Mouse (Mus musculus) spleen, adult 18-20 months (tissue): ENCODE results near the gene Sept1.
"Not testable (repeated sequence)": the region's sequence is repeated elsewhere in the genome, so short reads cannot be mapped to it uniquely, and the experiment has no call there.

Experiments
- DNase-seq, 2 experiments: peaks; one replicate each; pipeline ENCODE4 v3.0.0; 2022; ENCODE audit warnings: mixed read lengths in 2 of 2

The Sept1 gene

GRCm38 (mm10) chr7:127253821-127254769 is 21.2 kb upstream of the Sept1 start:
- DNase-seq = peak; percentile 92

GRCm38 (mm10) chr7:127253341-127253740 is 20.4 kb upstream of the Sept1 start:
- DNase-seq = no peak

- DNase-seq = peak in 1 of 2 experiments; percentile 35
Observed at GRCm38 (mm10) chr7:127252414-127252813, 19.5 kb upstream of the Sept1 start.

DNA sequence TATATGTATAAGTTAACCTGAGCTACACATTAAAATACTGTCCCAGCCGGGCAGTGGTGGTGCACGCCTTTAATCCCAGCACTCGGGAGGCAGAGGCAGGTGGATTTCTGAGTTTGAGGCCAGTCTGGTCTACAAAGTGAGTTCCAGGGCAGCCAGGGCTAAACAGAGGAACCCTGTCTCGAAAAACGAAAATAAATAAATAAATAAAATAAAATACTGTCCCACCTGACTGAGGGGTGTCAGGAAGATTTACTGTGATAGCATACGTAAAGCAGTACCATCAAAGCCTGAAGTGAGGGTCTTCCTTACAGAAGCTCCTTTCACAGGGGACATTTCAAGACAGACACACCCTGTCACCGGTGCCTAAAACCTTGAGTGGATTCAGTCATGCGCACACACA is 17.6 kb upstream of the Sept1 start:
- not testable (repeated sequence) for DNase-seq

DNA sequence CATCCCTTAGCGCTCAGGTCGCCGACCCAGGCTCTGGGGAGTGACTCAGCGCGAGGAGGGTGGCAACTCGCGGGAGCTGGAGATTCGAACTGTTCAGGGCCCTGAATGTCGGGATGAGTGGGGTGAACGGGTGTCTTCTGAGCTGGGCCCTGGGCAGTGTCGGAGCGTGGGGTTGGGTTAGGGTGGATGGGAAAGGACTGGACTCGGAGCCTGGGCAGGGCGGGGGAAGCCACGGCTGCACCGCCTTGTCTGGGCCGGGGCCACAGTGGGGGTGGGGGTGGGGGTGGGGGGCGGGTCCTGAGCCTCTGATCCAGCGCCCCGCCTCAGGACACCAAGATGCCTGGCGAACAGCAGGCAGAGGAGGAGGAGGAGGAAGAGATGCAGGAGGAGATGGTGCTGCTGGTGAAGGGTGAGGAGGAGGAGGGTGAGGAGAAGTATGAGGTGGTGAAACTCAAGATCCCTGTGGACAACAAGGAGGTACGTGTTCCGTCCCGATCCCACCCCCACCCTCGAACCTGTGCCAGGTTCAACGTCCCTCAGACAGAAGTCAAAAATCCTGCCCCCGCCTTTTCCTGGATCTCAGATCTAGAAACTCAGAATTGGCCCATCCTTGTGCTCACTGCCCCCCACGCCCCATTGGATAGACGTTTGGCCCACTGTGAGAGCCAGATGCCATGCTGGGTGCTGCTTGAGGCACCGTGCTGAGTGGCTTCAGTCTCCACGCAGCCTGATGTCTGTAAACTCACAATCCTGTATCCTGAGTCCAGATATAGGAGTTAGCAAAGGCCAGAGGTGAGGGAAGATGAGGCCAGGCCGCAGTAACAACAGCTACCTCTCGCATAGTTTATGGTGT is 12.0 kb upstream of the Sept1 start:
- no peak for DNase-seq

- DNase-seq = peak; percentile 92 to 96
Observed at GRCm38 (mm10) chr7:127243870-127244657, 11.1 kb upstream of the Sept1 start, which contains the start of gene Zfp771. Gene Zfp771, plus strand, starts transcription at chr7:127244274.

DNA sequence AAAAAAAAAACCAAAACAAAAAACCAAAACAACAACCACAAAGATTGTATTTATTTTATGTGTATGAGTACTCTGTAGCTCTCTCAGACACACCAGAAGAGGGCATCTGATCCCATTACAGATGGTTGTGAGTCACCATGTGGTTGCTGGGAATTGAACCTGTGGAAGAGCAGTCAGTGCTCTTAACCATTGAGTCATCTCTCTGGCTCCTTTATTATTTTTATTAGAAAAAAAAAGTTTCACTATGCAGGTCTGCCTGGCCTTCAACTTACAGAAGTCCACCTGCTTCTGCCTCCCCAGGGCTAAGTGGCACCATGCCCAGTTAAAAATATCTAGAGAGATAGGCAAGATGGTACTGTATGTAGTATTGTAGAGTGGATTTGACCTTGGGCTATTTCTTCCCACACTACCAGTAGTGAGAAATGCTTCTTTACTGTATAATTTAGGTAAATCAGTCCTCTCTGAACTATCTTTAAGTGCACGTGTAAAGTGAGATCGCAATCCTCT is 10.5 kb upstream of the Sept1 start:
- no peak for DNase-seq

DNA sequence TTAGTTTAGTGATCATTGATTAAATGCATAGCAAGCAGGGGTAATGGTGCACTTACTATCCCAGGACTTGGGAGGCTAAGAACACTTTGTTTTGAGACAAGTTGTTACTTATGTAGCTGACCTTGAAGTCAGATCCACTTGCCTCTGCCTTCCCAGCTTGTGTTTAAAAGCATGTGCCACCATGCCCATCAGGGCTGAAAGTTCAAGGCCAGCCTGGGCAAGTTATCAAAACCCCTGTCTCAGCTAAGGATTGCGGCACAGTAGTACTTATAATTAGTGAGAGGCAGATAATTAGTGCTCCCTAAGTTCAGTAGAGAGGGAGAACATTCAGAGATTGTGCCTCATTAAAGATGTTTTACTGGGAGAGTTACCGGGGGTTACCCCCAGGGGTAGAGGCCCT is 1.8 kb upstream of the Sept1 start:
- DNase-seq = no peak

- no peak for DNase-seq
Observed at GRCm38 (mm10) chr7:127233765-127234164, 835 bp upstream of the Sept1 start.

GRCm38 (mm10) chr7:127233368-127233749 is 429 bp upstream of the Sept1 start:
- no peak for DNase-seq

GRCm38 (mm10) chr7:127231826-127232621 is 906 bp downstream of the Sept1 start:
- no peak for DNase-seq

DNA sequence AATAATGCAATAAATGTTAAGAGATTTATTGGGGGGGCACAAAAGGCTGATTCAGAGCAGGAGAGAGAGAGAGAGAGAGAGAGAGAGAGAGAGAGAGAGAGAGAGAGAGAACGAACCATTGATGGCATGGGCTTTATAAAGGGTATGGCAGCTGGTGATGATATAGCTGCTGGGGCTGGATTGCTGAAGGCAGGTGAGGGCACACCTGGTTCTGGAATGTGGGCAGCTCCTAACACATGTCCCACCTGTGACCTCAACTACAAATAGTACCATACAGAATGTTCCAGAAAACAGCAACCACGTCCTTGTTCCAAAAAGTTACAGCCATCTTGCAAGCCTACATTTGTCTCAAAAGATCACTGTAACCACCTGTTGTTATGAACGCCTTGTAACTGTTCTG is 1.6 kb downstream of the Sept1 start:
- DNase-seq = no peak

DNA sequence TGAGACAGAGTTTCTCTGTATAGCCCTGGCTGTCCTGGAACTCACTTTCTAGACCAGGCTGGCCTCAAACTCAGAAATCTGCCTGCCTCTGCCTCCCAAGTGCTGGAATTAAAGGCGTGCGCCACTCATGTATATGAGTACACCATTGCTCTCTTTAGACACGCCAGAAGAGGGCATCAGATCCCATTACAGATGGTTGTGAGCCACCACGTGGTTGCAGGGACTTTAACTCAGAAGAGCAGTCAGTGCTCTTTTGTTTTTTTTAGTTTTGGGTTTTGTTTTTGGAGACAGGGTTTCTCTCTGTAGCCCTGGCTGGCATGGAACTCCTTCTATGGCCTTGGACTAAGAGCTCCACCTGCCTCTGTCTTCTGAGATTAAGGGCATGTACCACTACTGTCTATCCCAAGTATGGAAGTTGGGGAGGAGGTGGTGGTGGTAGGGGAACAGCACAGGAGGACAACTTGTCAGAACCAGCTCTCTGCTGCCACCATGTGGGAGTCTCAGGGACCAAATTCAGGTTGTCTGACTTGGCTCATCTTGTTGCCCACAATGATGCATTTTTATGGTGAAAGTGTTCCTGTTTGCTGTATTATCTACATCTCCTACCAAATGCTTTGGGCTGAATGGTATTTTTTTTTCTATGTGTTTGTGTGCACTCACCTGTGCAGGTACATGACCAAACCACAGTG is 4.2 kb downstream of the Sept1 start:
- DNase-seq = peak; percentile 71 to 87

GRCm38 (mm10) chr7:127225147-127225995 is 7.6 kb downstream of the Sept1 start:
- DNase-seq = no peak

- DNase-seq = no peak
Observed at GRCm38 (mm10) chr7:127224616-127225015, 8.3 kb downstream of the Sept1 start.

- DNase-seq = no peak
Observed at GRCm38 (mm10) chr7:127223515-127224478, 9.1 kb downstream of the Sept1 start.

- no peak for DNase-seq
Observed at GRCm38 (mm10) chr7:127223106-127223505, 9.8 kb downstream of the Sept1 start.

GRCm38 (mm10) chr7:127220440-127220839 is 12.5 kb downstream of the Sept1 start:
- no peak for DNase-seq

DNA sequence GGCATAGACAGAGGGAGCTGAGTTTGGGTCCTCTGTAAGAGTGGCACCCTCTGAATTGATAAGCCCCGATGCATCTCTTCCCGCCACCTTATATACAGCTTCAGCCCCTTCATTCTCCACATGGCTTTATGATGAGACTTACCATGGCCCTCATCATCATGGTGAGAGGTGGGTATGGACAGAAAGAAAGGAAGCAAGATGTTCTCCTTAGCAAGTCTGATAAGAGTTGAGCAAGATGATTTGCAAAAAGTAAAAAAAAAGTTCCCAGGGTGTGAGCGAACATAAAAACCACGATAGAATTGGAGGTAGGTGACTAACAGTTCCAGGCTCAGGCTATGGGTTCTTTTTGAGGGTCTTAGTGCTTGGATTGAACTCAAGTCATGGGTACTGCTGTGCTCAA is 14.3 kb downstream of the Sept1 start:
- DNase-seq = no peak
